In the genomic region with DNA sequence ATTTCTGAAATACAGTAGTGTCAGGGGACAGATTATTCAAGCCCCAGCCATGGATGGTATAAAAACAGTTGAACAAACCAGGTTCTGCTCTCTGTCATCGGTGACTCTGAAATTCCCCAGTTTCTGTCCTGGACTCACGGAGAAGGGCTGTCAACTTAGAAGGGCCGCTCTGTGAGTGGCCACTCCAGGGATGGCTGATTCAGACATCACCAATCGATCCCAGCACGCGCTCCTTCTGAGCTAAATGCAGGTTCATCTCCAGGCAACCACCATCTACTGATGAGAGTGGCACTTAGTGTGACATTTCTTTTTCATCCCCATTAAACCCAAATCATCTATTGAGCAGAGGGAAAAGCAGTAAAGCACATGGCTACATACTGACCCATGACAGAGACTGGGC, we compare ENCODE assay signal across 13 mouse cellular contexts. TPM values are rescaled to one million over a fixed set of nuclear protein-coding genes. Genes with fewer than 3 reads are reported as not detected.
DNase-seq lines count a peak whose midpoint lies in the region; ATAC-seq and TF ChIP-seq lines count a peak whose summit lies in the region.
"Had no signal": no experiment of that assay in that cellular context is flagged by ENCODE, and none has a peak within 500 bp of the region (broad histone marks: within the 10 kb centered on the region; RNA-seq: fewer than 3 reads in every experiment).

No protein-coding gene starts in this region.

- no peak for ATAC-seq in forebrain, embryonic 11.5 days (replicated peaks; ENCODE audit: low FRiP score)
- no peak for ATAC-seq in forebrain, postnatal 0 days
- no peak for ATAC-seq in neural tube, embryonic 13.5 days (ENCODE audit: low read depth)

- no peak overlapping the region for H3K27ac ChIP-seq in forebrain, embryonic 11.5 days (ENCODE audit: low read depth, low read length)
- H3K27ac ChIP-seq in forebrain, postnatal 0 days (ENCODE audit: low read depth, low read length) = no peak overlapping the region
- H3K27ac ChIP-seq in neural tube, embryonic 13.5 days (replicated peaks) = 0 out of 2 replicates have a peak overlapping the region, but pooled peaks have one; percentile 5

- no peaks in the 10 kb centered on the region for H3K9me3 ChIP-seq in forebrain, embryonic 11.5 days (ENCODE audit: control insufficient read depth, low read length)
- no peaks in the 10 kb centered on the region for H3K9me3 ChIP-seq in forebrain, postnatal 0 days (ENCODE audit: low read length)
- no peaks in the 10 kb centered on the region for H3K9me3 ChIP-seq in neural tube, embryonic 13.5 days

- DNase-seq in forebrain, embryonic 11.5 days (ENCODE audit: low spot score) = peak; percentile 73
- no peak for DNase-seq in forebrain, postnatal 0 days
- DNase-seq in left cerebral cortex, postnatal 4 days = peak; percentile 42
- no peak for DNase-seq in left cerebral cortex, adult 8-10 months (ENCODE audit: low spot score in 2 of 2)
- peak; percentile 54 for DNase-seq in kidney, postnatal 14 days
- DNase-seq in cerebellum, postnatal 36 days = no peak
- DNase-seq in thymus, adult 18-20 months = no peak
- DNase-seq: cerebellum, adult 11-12 months; gastrocnemius, postnatal 25 days; liver; thymus, adult 2 months had no signal

- H3K4me1 ChIP-seq in forebrain, embryonic 11.5 days (replicated peaks; ENCODE audit: control insufficient read depth, insufficient read depth, low read length) = no peaks in the 10 kb centered on the region
- H3K4me1 ChIP-seq in forebrain, postnatal 0 days (ENCODE audit: insufficient read depth) = no peaks in the 10 kb centered on the region
- H3K4me1 ChIP-seq in neural tube, embryonic 13.5 days (replicated peaks) = peaks cover 36% of the 10 kb centered on the region

- H3K4me3 ChIP-seq in forebrain, embryonic 11.5 days (ENCODE audit: low read depth, low read length) = no peak overlapping the region
- no peak overlapping the region for H3K4me3 ChIP-seq in forebrain, postnatal 0 days (ENCODE audit: low read depth, low read length)
- H3K4me3 ChIP-seq in neural tube, embryonic 13.5 days = no peak overlapping the region

- H3K4me2 ChIP-seq in forebrain, embryonic 11.5 days (ENCODE audit: low read depth, low read length, severe bottlenecking) = no peak overlapping the region
- H3K4me2 ChIP-seq in forebrain, postnatal 0 days (ENCODE audit: low read depth) = no peak overlapping the region
- H3K4me2 ChIP-seq in neural tube, embryonic 13.5 days = 0 out of 2 replicates have a peak overlapping the region, but pooled peaks have one; percentile 2

- H3K36me3 ChIP-seq in forebrain, embryonic 11.5 days (ENCODE audit: control insufficient read depth, insufficient read depth, low read length) = no peaks in the 10 kb centered on the region
- no peaks in the 10 kb centered on the region for H3K36me3 ChIP-seq in forebrain, postnatal 0 days (ENCODE audit: insufficient read depth)
- H3K36me3 ChIP-seq in neural tube, embryonic 13.5 days = no peaks in the 10 kb centered on the region

- intact Hi-C loops in left cerebral cortex, postnatal 4 days (cut with DNase I) = no loop called here

- no peaks in the 10 kb centered on the region for H3K27me3 ChIP-seq in forebrain, embryonic 11.5 days (ENCODE audit: control insufficient read depth, insufficient read depth, low read length)
- no peaks in the 10 kb centered on the region for H3K27me3 ChIP-seq in forebrain, postnatal 0 days (ENCODE audit: insufficient read depth, low read length)
- H3K27me3 ChIP-seq in neural tube, embryonic 13.5 days = no peaks in the 10 kb centered on the region

- 46% methylated on average over 6 of the region's 6 CpGs for WGBS in forebrain, embryonic 11.5 days
- WGBS in forebrain, postnatal 0 days = 56% methylated on average over 6 of the region's 6 CpGs
- 38% methylated on average over 6 of the region's 6 CpGs for WGBS in neural tube, embryonic 13.5 days

- H3K9ac ChIP-seq in forebrain, embryonic 11.5 days (ENCODE audit: low read length) = no peak overlapping the region
- H3K9ac ChIP-seq in forebrain, postnatal 0 days = no peak overlapping the region
- no peak overlapping the region for H3K9ac ChIP-seq in neural tube, embryonic 13.5 days

- no peak for TF ChIP-seq CTCF in forebrain, postnatal 0 days (IDR thresholded peaks at IDR 0.05; ENCODE audit: low read depth)

RNA-seq across cellular contexts. Expression of gene Ccdc182, which starts 7.8 kb away (rescaled TPM):
- 0.23 and 0.94 TPM in 2 replicates for polyA plus RNA-seq in forebrain, embryonic 11.5 days (2014; fragmentation: Nextera tagmentation; extraction: Ambion mirVana)
- not detected in 2 replicates for total RNA-seq in forebrain, postnatal 0 days (2014; rRNA removed)
- not detected in 2 replicates for polyA plus RNA-seq in forebrain, postnatal 0 days (2015; fragmentation: Nextera tagmentation; extraction: Ambion mirVana)
- total RNA-seq in left cerebral cortex, postnatal 4 days (2021) = not detected
- not detected for total RNA-seq in left cerebral cortex, adult 8-10 months (2022)
- 3.1 and 4.1 TPM in 2 replicates for polyA plus RNA-seq in neural tube, embryonic 13.5 days (2015; fragmentation: Nextera tagmentation; extraction: Ambion mirVana)
- total RNA-seq: gastrocnemius, postnatal 25 days had no signal
- polyA plus RNA-seq: C2C12; thymus, adult 2 months had no signal

Comparison
In these comparisons a context has a peak if more than half of its experiments do, and no peak if none do; other contexts are left out.
1. DNase-seq: peak in forebrain, embryonic 11.5 days (single experiment), left cerebral cortex, postnatal 4 days (single experiment) and kidney, postnatal 14 days (single experiment); none in forebrain, postnatal 0 days (single experiment), left cerebral cortex, adult 8-10 months (0 of 2), cerebellum, postnatal 36 days (0 of 2) and thymus, adult 18-20 months (0 of 2).